Mouse (Mus musculus) kidney, embryonic 14.5 days (tissue): ENCODE results near the gene Prkd3. TPM values are rescaled to one million over a fixed set of nuclear protein-coding genes. Genes with fewer than 3 reads are reported as not detected.

ENCODE experiments used
- ATAC-seq: fragments of 200-750 bp; cut with Nextera tagmentation; 2 replicates; pipeline ENCODE4 v1.8.0; 2017; ENCODE audit warnings: moderate number of reproducible peaks, mild to moderate bottlenecking, moderate TSS enrichment, moderate library complexity; ENCODE audit not compliant: low FRiP score, low TSS enrichment
- H3K27ac ChIP-seq: fragments of 300-500 bp; sonication (generic); 2 replicates; pipeline ENCODE4 v1.5.1; 2014; ENCODE audit warnings: low read depth, mild to moderate bottlenecking, low read length, moderate library complexity, mixed read lengths
- H3K27me3 ChIP-seq: fragments of 300-500 bp; sonication (generic); 2 replicates; pipeline ENCODE4 v1.6.1; 2014; ENCODE audit warnings: mild to moderate bottlenecking, low read length; ENCODE audit not compliant: control insufficient read depth, insufficient read depth
- H3K36me3 ChIP-seq: fragments of 300-500 bp; sonication (generic); 2 replicates; pipeline ENCODE4 v1.6.1; 2014; ENCODE audit warnings: low read length, mixed read lengths; ENCODE audit not compliant: control insufficient read depth, insufficient read depth
- H3K4me1 ChIP-seq: fragments of 300-500 bp; sonication (generic); 2 replicates; pipeline ENCODE4 v1.6.1; 2014; ENCODE audit warnings: low read length, mixed read lengths; ENCODE audit not compliant: control insufficient read depth, insufficient read depth
- H3K4me2 ChIP-seq: fragments of 300-500 bp; sonication (generic); replicated peaks from 2 replicates; pipeline ENCODE4 v1.6.1; 2014; ENCODE audit warnings: low read depth, mild to moderate bottlenecking, low read length
- H3K4me3 ChIP-seq: fragments of 300-500 bp; sonication (generic); 2 replicates; pipeline ENCODE4 v1.5.1; 2014; ENCODE audit warnings: mild to moderate bottlenecking, low read length
- H3K9ac ChIP-seq: fragments of 300-500 bp; sonication (generic); 2 replicates; pipeline ENCODE4 v1.6.1; 2014; ENCODE audit warnings: low read depth, mild to moderate bottlenecking, low read length, moderate library complexity
- H3K9me3 ChIP-seq: fragments of 300-500 bp; sonication (generic); 2 replicates; pipeline ENCODE4 v1.6.1; 2016; ENCODE audit warnings: low read length; ENCODE audit not compliant: control insufficient read depth
- WGBS: fragments of 180-500 bp; shearing (Covaris S2); extraction: QIAGEN DNeasy Blood & Tissue Kit; methylation state at CpG from one replicate; pipeline ENCODE4 v1.1.7; 2014; 5-methylcytosine and 5-hydroxymethylcytosine counted together
- polyA plus RNA-seq: library from polyadenylated mRNA; unstranded; fragments of >200 nt; fragmentation: Nextera tagmentation; extraction: Ambion mirVana; gene quantifications from 2 replicates; pipeline ENCODE4 v1.2.1, GENCODE M21; 2014

Prkd3 gene
- polyA plus RNA-seq, 1 experiment from 2014 or later = 45.0 TPM

- Histone ChIP-seq H3K9ac (peak within 1 kb of the TSS; percentile 72), H3K4me2 (peak within 1 kb of the TSS; percentile 82), H3K9me3 (no peaks in the 10 kb centered on the region), H3K4me1 (no peaks in the 10 kb centered on the region), H3K4me3 (peak within 1 kb of the TSS; percentile 65), H3K36me3 (peaks cover 38% of the 10 kb centered on the region), H3K27me3 (no peaks in the 10 kb centered on the region), H3K27ac (no peak within 1 kb of the TSS)
- ATAC-seq = peak; percentile 99
- WGBS = under 1% methylated on average over 45 of the region's 45 CpGs
Observed at GRCm38 (mm10) chr17:78936466-78937228, 84.0 kb downstream of the Prkd3 start, which contains the start of the genes Cebpz and Ndufaf7. Gene Cebpz, minus strand, starts transcription at chr17:78937066. Gene Ndufaf7, plus strand, starts transcription at chr17:78937136.

- H3K27me3 ChIP-seq = no peaks in the 10 kb centered on the region
- peak overlapping the region; percentile 72 for H3K9ac ChIP-seq
- no peak for ATAC-seq
- no peaks in the 10 kb centered on the region for H3K4me1 ChIP-seq
- WGBS = 81% methylated on average over 2 of the region's 2 CpGs
- peak overlapping the region; percentile 65 for H3K4me3 ChIP-seq
- no peaks in the 10 kb centered on the region for H3K9me3 ChIP-seq
- peak overlapping the region; percentile 82 for H3K4me2 ChIP-seq
- peaks cover 46% of the 10 kb centered on the region for H3K36me3 ChIP-seq
- H3K27ac ChIP-seq = no peak overlapping the region
Observed at GRCm38 (mm10) chr17:78935857-78936256, 84.8 kb downstream of the Prkd3 start.

- no peaks in the 10 kb centered on the region for H3K27me3 ChIP-seq
- peak overlapping the region; percentile 52 for H3K4me2 ChIP-seq
- WGBS = 42% methylated on average over 6 of the region's 6 CpGs
- H3K9ac ChIP-seq = peak overlapping the region; percentile 80; the same call in 1 of the 2 replicates
- peaks cover 6% of the 10 kb centered on the region; the same call in 1 of the 2 replicates for H3K4me1 ChIP-seq
- H3K36me3 ChIP-seq = peaks cover 41% of the 10 kb centered on the region
- no peak overlapping the region for H3K4me3 ChIP-seq
- ATAC-seq = no peak
- no peaks in the 10 kb centered on the region for H3K9me3 ChIP-seq
- H3K27ac ChIP-seq = no peak overlapping the region
Observed at GRCm38 (mm10) chr17:78917696-78918095, 102.9 kb downstream of the Prkd3 start.

GRCm38 (mm10) chr17:78916899-78917298 lies 103.7 kb downstream of the Prkd3 start:
- peak overlapping the region; percentile 80 for H3K9ac ChIP-seq
- ATAC-seq = no peak
- 2% methylated on average over 11 of the region's 11 CpGs for WGBS

GRCm38 (mm10) chr17:78916369-78916813 lies 104.2 kb downstream of the Prkd3 start, which contains the start of gene Cebpzos:
Gene Cebpzos, plus strand, starts transcription at chr17:78916500.
- Histone ChIP-seq H3K36me3 (peaks cover 29% of the 10 kb centered on the region), H3K4me3 (peak within 1 kb of the TSS; percentile 65)

More at GRCm38 (mm10) chr17:78916899-78917298, 103.7 kb downstream of the Prkd3 start:
- Histone ChIP-seq H3K4me2 (peak overlapping the region; percentile 52), H3K9me3 (no peaks in the 10 kb centered on the region), H3K36me3 (peaks cover 34% of the 10 kb centered on the region), H3K4me1 (peaks cover 6% of the 10 kb centered on the region; the same call in 1 of the 2 replicates), H3K27ac (peak overlapping the region; percentile 78), H3K4me3 (peak overlapping the region; percentile 65), H3K27me3 (no peaks in the 10 kb centered on the region)

GRCm38 (mm10) chr17:78915772-78916171 lies 104.8 kb downstream of the Prkd3 start:
- peak; percentile 22; the same call in 1 of the 2 replicates for ATAC-seq
- peaks cover 6% of the 10 kb centered on the region; the same call in 1 of the 2 replicates for H3K4me1 ChIP-seq
- WGBS = 55% methylated on average over 6 of the region's 6 CpGs
- peak overlapping the region; percentile 78; the same call in 1 of the 2 replicates for H3K27ac ChIP-seq
- peaks cover 23% of the 10 kb centered on the region for H3K36me3 ChIP-seq
- H3K27me3 ChIP-seq = no peaks in the 10 kb centered on the region
- peak overlapping the region; percentile 65 for H3K4me3 ChIP-seq
- no peaks in the 10 kb centered on the region for H3K9me3 ChIP-seq
- H3K4me2 ChIP-seq = peak overlapping the region; percentile 52
- H3K9ac ChIP-seq = peak overlapping the region; percentile 80; the same call in 1 of the 2 replicates

More at GRCm38 (mm10) chr17:78916369-78916813, 104.2 kb downstream of the Prkd3 start, which contains the start of gene Cebpzos:
- H3K27me3 ChIP-seq = no peaks in the 10 kb centered on the region
- WGBS = 0% methylated on average over 30 of the region's 37 CpGs
- H3K4me1 ChIP-seq = peaks cover 6% of the 10 kb centered on the region; the same call in 1 of the 2 replicates
- H3K4me2 ChIP-seq = peak within 1 kb of the TSS; percentile 52
- peak; percentile 93 for ATAC-seq
- peak within 1 kb of the TSS; percentile 78 for H3K27ac ChIP-seq
- peak within 1 kb of the TSS; percentile 80 for H3K9ac ChIP-seq
- H3K9me3 ChIP-seq = no peaks in the 10 kb centered on the region

- 53% methylated on average over 3 of the region's 3 CpGs for WGBS
- H3K4me3 ChIP-seq = no peak overlapping the region
- no peak overlapping the region for H3K9ac ChIP-seq
- peaks cover 6% of the 10 kb centered on the region; the same call in 1 of the 2 replicates for H3K4me1 ChIP-seq
- H3K27ac ChIP-seq = no peak overlapping the region
- peaks cover 7% of the 10 kb centered on the region; the same call in 1 of the 2 replicates for H3K36me3 ChIP-seq
- H3K4me2 ChIP-seq = no peak overlapping the region
- no peak for ATAC-seq
- no peaks in the 10 kb centered on the region for H3K9me3 ChIP-seq
- H3K27me3 ChIP-seq = no peaks in the 10 kb centered on the region
Observed at GRCm38 (mm10) chr17:78913921-78914320, 106.7 kb downstream of the Prkd3 start.

- Histone ChIP-seq H3K36me3 (no peaks in the 10 kb centered on the region), H3K27ac (no peak overlapping the region), H3K27me3 (no peaks in the 10 kb centered on the region), H3K4me2 (peak overlapping the region; percentile 39), H3K9me3 (no peaks in the 10 kb centered on the region), H3K4me1 (peaks cover 6% of the 10 kb centered on the region; the same call in 1 of the 2 replicates), H3K9ac (no peak overlapping the region; the same call in 1 of the 2 replicates), H3K4me3 (peak overlapping the region; percentile 26)
- 48% methylated on average over 6 of the region's 6 CpGs for WGBS
- peak; percentile 25; the same call in 1 of the 2 replicates for ATAC-seq
Observed at GRCm38 (mm10) chr17:78912861-78913281, 107.7 kb downstream of the Prkd3 start.
